Mouse (Mus musculus): ENCODE measurements around the gene Car14. TPM values are rescaled to one million over a fixed set of nuclear protein-coding genes. Genes with fewer than 3 reads are reported as not detected.
A peak's percentile ranks its signal among the peaks of the same experiment; 100 is the strongest.

The Car14 gene
- polyA plus RNA-seq, 1 experiment from 2014 or later, result 67.8 TPM

DNA sequence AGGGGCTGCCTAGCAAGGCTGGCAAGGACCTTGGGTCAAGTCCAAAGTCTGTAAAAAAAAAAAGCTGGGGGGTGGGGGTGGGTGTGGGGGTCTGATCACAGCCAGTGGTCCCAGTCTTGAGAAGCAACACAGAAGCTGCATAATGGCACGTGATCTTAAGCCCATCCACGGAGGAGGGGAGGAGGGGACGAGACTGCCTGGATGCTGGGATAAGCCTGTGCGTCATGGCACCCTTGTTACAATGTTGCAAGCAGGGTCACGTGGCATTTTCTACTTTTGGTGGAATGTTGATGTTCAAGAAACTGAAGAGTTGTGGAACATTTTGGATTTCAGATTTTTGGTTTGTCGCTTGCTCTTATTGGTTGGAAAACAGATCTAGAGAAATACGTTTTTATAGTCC lies 38.7 kb upstream of the Car14 start:
- Histone ChIP-seq H3K9me3 (replicated peaks; ENCODE audit: control insufficient read depth, low read length) (no peaks in the 10 kb centered on the region), H3K27ac (replicated peaks; ENCODE audit: low read depth, low read length) (no peak overlapping the region), H3K36me3 (replicated peaks; ENCODE audit: control insufficient read depth, insufficient read depth, low read depth, low read length) (peaks cover 19% of the 10 kb centered on the region), H3K27me3 (ENCODE audit: control insufficient read depth, insufficient read depth, low read length) (no peaks in the 10 kb centered on the region), H3K4me3 (ENCODE audit: low read depth, low read length) (no peak overlapping the region), H3K4me2 (ENCODE audit: low read depth, low read length) (no peak overlapping the region), H3K9ac (replicated peaks; ENCODE audit: low read length) (no peak overlapping the region), H3K4me1 (ENCODE audit: control insufficient read depth, insufficient read depth, low read length) (no peaks in the 10 kb centered on the region)
- DNase-seq (ENCODE audit: low spot score) (no peak), ATAC-seq (replicated peaks; ENCODE audit: insufficient number of reproducible peaks, low FRiP score, low TSS enrichment, low read depth) (no peak)
- 92% methylated on average over 7 of the region's 7 CpGs for WGBS

GRCm38 (mm10) chr3:95942749-95943148 lies 38.3 kb upstream of the Car14 start:
- Histone ChIP-seq H3K4me3 (ENCODE audit: low read depth, low read length) (no peak overlapping the region), H3K27ac (replicated peaks; ENCODE audit: low read depth, low read length) (no peak overlapping the region), H3K36me3 (replicated peaks; ENCODE audit: control insufficient read depth, insufficient read depth, low read depth, low read length) (peaks cover 24% of the 10 kb centered on the region), H3K4me1 (ENCODE audit: control insufficient read depth, insufficient read depth, low read length) (no peaks in the 10 kb centered on the region), H3K4me2 (ENCODE audit: low read depth, low read length) (no peak overlapping the region), H3K9me3 (replicated peaks; ENCODE audit: control insufficient read depth, low read length) (no peaks in the 10 kb centered on the region), H3K27me3 (ENCODE audit: control insufficient read depth, insufficient read depth, low read length) (no peaks in the 10 kb centered on the region), H3K9ac (replicated peaks; ENCODE audit: low read length) (no peak overlapping the region)
- WGBS, result 88% methylated on average over 6 of the region's 6 CpGs
- ATAC-seq (replicated peaks; ENCODE audit: insufficient number of reproducible peaks, low FRiP score, low TSS enrichment, low read depth) (0 out of 2 replicates have a peak, but pooled peaks have one; percentile 52), DNase-seq (ENCODE audit: low spot score) (no peak)

DNA sequence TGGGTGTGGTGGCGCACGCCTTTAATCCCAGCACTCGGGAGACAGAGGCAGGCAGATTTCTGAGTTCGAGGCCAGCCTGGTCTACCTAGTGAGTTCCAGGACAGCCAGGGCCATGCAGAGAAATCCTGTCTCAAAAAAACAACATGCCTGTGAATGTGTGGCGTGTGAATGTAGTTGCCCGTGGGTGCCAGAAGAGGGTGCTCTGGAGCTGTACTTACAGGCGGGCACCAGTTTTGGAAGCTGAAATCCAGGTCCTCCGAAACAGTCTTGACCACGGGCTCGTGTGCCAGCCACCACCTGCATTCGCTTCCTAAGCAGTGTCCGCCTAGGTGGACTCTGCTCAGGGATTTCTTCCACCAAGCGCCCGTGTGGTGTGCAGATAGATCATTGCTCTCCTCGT lies 34.3 kb upstream of the Car14 start:
- no peak overlapping the region for H3K9ac ChIP-seq (replicated peaks; ENCODE audit: low read length)
- peaks cover 45% of the 10 kb centered on the region for H3K36me3 ChIP-seq (replicated peaks; ENCODE audit: control insufficient read depth, insufficient read depth, low read depth, low read length)
- DNase-seq (ENCODE audit: low spot score), result no peak
- no peaks in the 10 kb centered on the region for H3K9me3 ChIP-seq (replicated peaks; ENCODE audit: control insufficient read depth, low read length)
- WGBS, result 92% methylated on average over 15 of the region's 15 CpGs
- H3K27ac ChIP-seq (replicated peaks; ENCODE audit: low read depth, low read length), result no peak overlapping the region
- no peak overlapping the region for H3K4me3 ChIP-seq (ENCODE audit: low read depth, low read length)
- no peak for ATAC-seq (replicated peaks; ENCODE audit: insufficient number of reproducible peaks, low FRiP score, low TSS enrichment, low read depth)
- no peak overlapping the region for H3K4me2 ChIP-seq (ENCODE audit: low read depth, low read length)
- no peaks in the 10 kb centered on the region for H3K4me1 ChIP-seq (ENCODE audit: control insufficient read depth, insufficient read depth, low read length)
- no peaks in the 10 kb centered on the region for H3K27me3 ChIP-seq (ENCODE audit: control insufficient read depth, insufficient read depth, low read length)

DNA sequence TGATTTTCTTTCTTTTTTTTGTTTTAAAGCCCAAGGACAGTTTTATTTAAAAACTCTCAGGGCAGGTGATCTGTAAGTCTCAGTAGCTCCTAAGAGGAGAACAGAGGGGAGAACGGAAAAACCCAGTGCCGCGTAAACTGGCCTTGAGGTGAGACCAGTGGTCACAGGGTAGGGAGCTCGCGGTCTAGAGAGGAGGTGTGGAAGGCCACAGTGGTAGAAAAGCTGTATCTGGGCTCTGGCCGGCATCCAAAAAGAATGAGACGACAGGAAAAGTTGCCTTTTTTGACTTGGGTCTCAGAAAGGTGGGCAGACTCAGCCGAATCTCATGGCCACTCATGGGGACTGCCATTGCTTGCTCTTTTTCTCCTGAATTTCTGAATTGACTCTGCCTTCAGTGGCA lies 33.7 kb upstream of the Car14 start:
- 97% methylated on average over 8 of the region's 8 CpGs for WGBS
- Histone ChIP-seq H3K9ac (replicated peaks; ENCODE audit: low read length) (no peak overlapping the region), H3K9me3 (replicated peaks; ENCODE audit: control insufficient read depth, low read length) (no peaks in the 10 kb centered on the region), H3K27ac (replicated peaks; ENCODE audit: low read depth, low read length) (no peak overlapping the region), H3K4me3 (ENCODE audit: low read depth, low read length) (no peak overlapping the region), H3K27me3 (ENCODE audit: control insufficient read depth, insufficient read depth, low read length) (no peaks in the 10 kb centered on the region), H3K4me1 (ENCODE audit: control insufficient read depth, insufficient read depth, low read length) (no peaks in the 10 kb centered on the region), H3K4me2 (ENCODE audit: low read depth, low read length) (no peak overlapping the region), H3K36me3 (replicated peaks; ENCODE audit: control insufficient read depth, insufficient read depth, low read depth, low read length) (peaks cover 45% of the 10 kb centered on the region)
- ATAC-seq (replicated peaks; ENCODE audit: insufficient number of reproducible peaks, low FRiP score, low TSS enrichment, low read depth) (no peak), DNase-seq (ENCODE audit: low spot score) (no peak)

- ATAC-seq (replicated peaks; ENCODE audit: insufficient number of reproducible peaks, low FRiP score, low TSS enrichment, low read depth), result no peak
- no peak overlapping the region for H3K4me2 ChIP-seq (ENCODE audit: low read depth, low read length)
- H3K4me3 ChIP-seq (ENCODE audit: low read depth, low read length), result no peak overlapping the region
- DNase-seq (ENCODE audit: low spot score), result no peak
- H3K27ac ChIP-seq (replicated peaks; ENCODE audit: low read depth, low read length), result no peak overlapping the region
- no peaks in the 10 kb centered on the region for H3K9me3 ChIP-seq (replicated peaks; ENCODE audit: control insufficient read depth, low read length)
- 97% methylated on average over 1 of the region's 1 CpGs for whole genome bisulfite sequencing
- H3K9ac ChIP-seq (replicated peaks; ENCODE audit: low read length), result no peak overlapping the region
- H3K4me1 ChIP-seq (ENCODE audit: control insufficient read depth, insufficient read depth, low read length), result no peaks in the 10 kb centered on the region
- no peaks in the 10 kb centered on the region for H3K27me3 ChIP-seq (ENCODE audit: control insufficient read depth, insufficient read depth, low read length)
- peaks cover 38% of the 10 kb centered on the region for H3K36me3 ChIP-seq (replicated peaks; ENCODE audit: control insufficient read depth, insufficient read depth, low read depth, low read length)
These were observed 30.0 kb upstream of the Car14 start for GRCm38 (mm10) chr3:95934448-95934847.

DNA sequence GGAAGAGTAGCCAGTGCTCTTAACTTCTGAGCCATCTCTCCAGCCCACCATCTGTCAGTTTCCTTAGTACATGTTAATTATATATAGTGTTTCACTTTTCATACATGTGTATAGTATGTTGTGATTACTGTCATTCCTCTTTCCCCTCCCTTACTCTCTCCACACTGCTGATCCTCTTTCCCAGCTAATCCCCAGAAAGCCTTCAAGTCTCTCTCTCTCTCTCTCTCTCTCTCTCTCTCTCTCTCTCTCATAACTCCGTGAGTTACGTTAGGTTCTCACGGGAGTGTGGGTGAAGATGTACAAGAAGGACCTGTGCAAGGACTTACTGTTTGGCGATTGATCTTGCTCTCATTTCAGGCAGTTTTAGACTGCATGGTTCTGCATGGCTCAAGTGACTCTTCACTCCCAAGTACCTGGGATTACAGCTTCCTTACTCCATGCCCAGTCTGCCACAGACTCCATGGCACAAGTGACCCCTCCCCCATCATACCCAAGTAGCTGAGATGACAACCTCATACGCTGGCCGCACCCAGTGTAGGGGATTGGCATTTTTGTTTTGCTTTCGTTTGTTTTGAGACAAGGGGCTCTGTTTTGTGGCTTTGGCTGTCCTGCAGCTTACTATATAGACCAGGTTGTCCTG lies 28.7 kb upstream of the Car14 start:
- H3K9ac ChIP-seq (replicated peaks; ENCODE audit: low read length), result no peak overlapping the region
- 94% methylated on average over 7 of the region's 7 CpGs for WGBS
- H3K4me3 ChIP-seq (ENCODE audit: low read depth, low read length), result no peak overlapping the region
- H3K27ac ChIP-seq (replicated peaks; ENCODE audit: low read depth, low read length), result no peak overlapping the region
- no peak overlapping the region for H3K4me2 ChIP-seq (ENCODE audit: low read depth, low read length)
- peaks cover 29% of the 10 kb centered on the region for H3K36me3 ChIP-seq (replicated peaks; ENCODE audit: control insufficient read depth, insufficient read depth, low read depth, low read length)
- no peak for ATAC-seq (replicated peaks; ENCODE audit: insufficient number of reproducible peaks, low FRiP score, low TSS enrichment, low read depth)
- H3K4me1 ChIP-seq (ENCODE audit: control insufficient read depth, insufficient read depth, low read length), result no peaks in the 10 kb centered on the region
- H3K27me3 ChIP-seq (ENCODE audit: control insufficient read depth, insufficient read depth, low read length), result no peaks in the 10 kb centered on the region
- DNase-seq (ENCODE audit: low spot score), result no peak
- no peaks in the 10 kb centered on the region for H3K9me3 ChIP-seq (replicated peaks; ENCODE audit: control insufficient read depth, low read length)

- H3K27ac ChIP-seq (replicated peaks; ENCODE audit: low read depth, low read length), result no peak overlapping the region
- no peak overlapping the region for H3K9ac ChIP-seq (replicated peaks; ENCODE audit: low read length)
- no peaks in the 10 kb centered on the region for H3K4me1 ChIP-seq (ENCODE audit: control insufficient read depth, insufficient read depth, low read length)
- peaks cover 22% of the 10 kb centered on the region for H3K36me3 ChIP-seq (replicated peaks; ENCODE audit: control insufficient read depth, insufficient read depth, low read depth, low read length)
- H3K27me3 ChIP-seq (ENCODE audit: control insufficient read depth, insufficient read depth, low read length), result no peaks in the 10 kb centered on the region
- no peaks in the 10 kb centered on the region for H3K9me3 ChIP-seq (replicated peaks; ENCODE audit: control insufficient read depth, low read length)
- 91% methylated on average over 7 of the region's 7 CpGs for WGBS
- ATAC-seq (replicated peaks; ENCODE audit: insufficient number of reproducible peaks, low FRiP score, low TSS enrichment, low read depth) (no peak), DNase-seq (ENCODE audit: low spot score) (no peak)
- no peak overlapping the region for H3K4me2 ChIP-seq (ENCODE audit: low read depth, low read length)
- no peak overlapping the region for H3K4me3 ChIP-seq (ENCODE audit: low read depth, low read length)
These were observed 28.1 kb upstream of the Car14 start for GRCm38 (mm10) chr3:95932566-95932965.

DNA sequence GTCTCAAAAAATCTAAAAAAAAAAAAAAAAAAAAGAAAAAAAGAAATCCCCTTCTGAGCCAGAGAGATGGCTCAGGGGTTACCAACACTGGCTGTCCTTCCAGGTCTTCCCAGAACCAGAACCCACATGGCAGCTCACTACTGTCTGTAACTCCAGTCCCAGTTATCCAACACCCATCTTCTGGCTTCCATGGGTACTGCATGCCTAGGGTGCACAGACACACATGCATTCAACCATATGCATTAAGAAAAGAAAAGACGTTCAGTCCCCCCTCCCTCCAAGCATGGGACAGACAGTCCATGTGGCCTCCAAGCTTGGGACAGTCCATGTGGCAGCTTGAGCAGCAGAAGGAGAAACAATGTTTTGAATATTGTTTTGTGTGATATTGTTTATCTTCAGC lies 27.7 kb upstream of the Car14 start:
- H3K27ac ChIP-seq (replicated peaks; ENCODE audit: low read depth, low read length), result no peak overlapping the region
- H3K4me2 ChIP-seq (ENCODE audit: low read depth, low read length), result no peak overlapping the region
- H3K9ac ChIP-seq (replicated peaks; ENCODE audit: low read length), result no peak overlapping the region
- 48% methylated on average over 1 of the region's 1 CpGs for WGBS
- ATAC-seq (replicated peaks; ENCODE audit: insufficient number of reproducible peaks, low FRiP score, low TSS enrichment, low read depth), result no peak
- no peaks in the 10 kb centered on the region for H3K9me3 ChIP-seq (replicated peaks; ENCODE audit: control insufficient read depth, low read length)
- H3K4me3 ChIP-seq (ENCODE audit: low read depth, low read length), result no peak overlapping the region
- H3K4me1 ChIP-seq (ENCODE audit: control insufficient read depth, insufficient read depth, low read length), result no peaks in the 10 kb centered on the region
- DNase-seq (ENCODE audit: low spot score), result no peak
- H3K36me3 ChIP-seq (replicated peaks; ENCODE audit: control insufficient read depth, insufficient read depth, low read depth, low read length), result peaks cover 18% of the 10 kb centered on the region
- H3K27me3 ChIP-seq (ENCODE audit: control insufficient read depth, insufficient read depth, low read length), result no peaks in the 10 kb centered on the region

Measured in embryonic facial prominence, embryonic 11.5 days (tissue).